15 mouse cellular contexts compared by ENCODE assay signal in genomic region chr1:140489816-140490215, GRCm38 (mm10).
DNase-seq lines count a peak whose midpoint lies in the region; ATAC-seq and TF ChIP-seq lines count a peak whose summit lies in the region.
"Had no signal": no experiment of that assay in that cellular context is flagged by ENCODE, and none has a peak within 500 bp of the region (broad histone marks: within the 10 kb centered on the region; RNA-seq: fewer than 3 reads in every experiment).

No protein-coding gene starts in this region.

- H3K36me3 ChIP-seq in limb, embryonic 13.5 days = no peaks in the 10 kb centered on the region
- no peaks in the 10 kb centered on the region for H3K36me3 ChIP-seq in forebrain, embryonic 16.5 days (ENCODE audit: control insufficient read depth, insufficient read depth)
- H3K36me3 ChIP-seq: neural tube, embryonic 12.5 days had no signal

- peak; percentile 20 to 58 for DNase-seq in layer of hippocampus, adult 2 months (ENCODE audit: low spot score in 2 of 2)
- DNase-seq in layer of hippocampus, adult 9-10 months (ENCODE audit: low spot score) = no peak
- peak; percentile 35 to 81 for DNase-seq in frontal cortex, postnatal 36 days (ENCODE audit: low spot score in 2 of 2)
- DNase-seq in spleen, adult 12 weeks (ENCODE audit: low spot score) = no peak
- DNase-seq: adrenal gland, adult 8-10 months; B cell, adult 2 months; cerebellum, adult 18-20 months; gastrocnemius, postnatal 25 days; kidney, adult 2 months; kidney, postnatal 36 days had no signal

- H3K4me1 ChIP-seq in cortical plate, adult 2 months (ENCODE audit: control insufficient read depth, insufficient read depth, low read length) = peaks cover 2% of the 10 kb centered on the region; the same call in 1 of the 2 replicates
- peaks cover 9% of the 10 kb centered on the region for H3K4me1 ChIP-seq in limb, embryonic 13.5 days
- no peaks in the 10 kb centered on the region for H3K4me1 ChIP-seq in forebrain, embryonic 16.5 days (replicated peaks; ENCODE audit: control insufficient read depth, insufficient read depth, low read length)
- H3K4me1 ChIP-seq: forebrain, embryonic 13.5 days; neural tube, embryonic 12.5 days had no signal

- H3K27me3 ChIP-seq in limb, embryonic 13.5 days = no peaks in the 10 kb centered on the region
- no peaks in the 10 kb centered on the region for H3K27me3 ChIP-seq in forebrain, embryonic 16.5 days (replicated peaks; ENCODE audit: control insufficient read depth, insufficient read depth, low read length)
- H3K27me3 ChIP-seq: forebrain, embryonic 13.5 days; neural tube, embryonic 12.5 days had no signal

- no peak overlapping the region for H3K4me2 ChIP-seq in limb, embryonic 13.5 days (replicated peaks)
- H3K4me2 ChIP-seq in forebrain, embryonic 16.5 days (ENCODE audit: low read length) = no peak overlapping the region
- H3K4me2 ChIP-seq: forebrain, embryonic 13.5 days; neural tube, embryonic 12.5 days had no signal

- no peak overlapping the region for H3K4me3 ChIP-seq in layer of hippocampus, adult 2 months
- no peak overlapping the region for H3K4me3 ChIP-seq in cortical plate, adult 2 months (ENCODE audit: insufficient read depth, low read length)
- no peak overlapping the region for H3K4me3 ChIP-seq in limb, embryonic 13.5 days
- no peak overlapping the region for H3K4me3 ChIP-seq in forebrain, embryonic 16.5 days (replicated peaks; ENCODE audit: low read length)
- H3K4me3 ChIP-seq: forebrain, embryonic 13.5 days; neural tube, embryonic 12.5 days had no signal

- no peaks in the 10 kb centered on the region for H3K9me3 ChIP-seq in limb, embryonic 13.5 days
- no peaks in the 10 kb centered on the region for H3K9me3 ChIP-seq in forebrain, embryonic 16.5 days (ENCODE audit: control insufficient read depth, low read length)
- H3K9me3 ChIP-seq: forebrain, embryonic 13.5 days; neural tube, embryonic 12.5 days had no signal

- WGBS in limb, embryonic 13.5 days = 67% methylated on average over 2 of the region's 2 CpGs
- 69% methylated on average over 2 of the region's 2 CpGs for WGBS in forebrain, embryonic 16.5 days

- no peak for TF ChIP-seq CTCF in layer of hippocampus, adult 2 months (conservative IDR thresholded peaks at IDR 0.05)
- no peak for TF ChIP-seq CTCF in cortical plate, adult 2 months (IDR thresholded peaks at IDR 0.05; ENCODE audit: extremely low read depth, insufficient read depth, low read length)

- no peak for ATAC-seq in limb, embryonic 13.5 days (ENCODE audit: low FRiP score, low read depth)
- ATAC-seq in forebrain, embryonic 16.5 days = no peak
- ATAC-seq: forebrain, embryonic 13.5 days had no signal

- no peak for TF ChIP-seq POLR2A in cortical plate, adult 2 months (IDR thresholded peaks at IDR 0.05; ENCODE audit: extremely low read depth, insufficient read depth, low read length)

- H3K9ac ChIP-seq in limb, embryonic 13.5 days = no peak overlapping the region
- H3K9ac ChIP-seq in forebrain, embryonic 16.5 days (replicated peaks; ENCODE audit: low read depth, low read length) = no peak overlapping the region
- H3K9ac ChIP-seq: forebrain, embryonic 13.5 days; neural tube, embryonic 12.5 days had no signal

- H3K27ac ChIP-seq in layer of hippocampus, adult 2 months = no peak overlapping the region; the same call in 1 of the 2 replicates
- H3K27ac ChIP-seq in cortical plate, adult 2 months (ENCODE audit: insufficient read depth, low read length) = peak overlapping the region; percentile 60
- H3K27ac ChIP-seq in limb, embryonic 13.5 days = peak overlapping the region; percentile 48; the same call in 1 of the 2 replicates
- no peak overlapping the region for H3K27ac ChIP-seq in forebrain, embryonic 16.5 days (ENCODE audit: low read length)
- H3K27ac ChIP-seq: forebrain, embryonic 13.5 days; neural tube, embryonic 12.5 days had no signal

Comparison
In these comparisons a context has a peak if more than half of its experiments do, and no peak if none do; other contexts are left out.
1. DNase-seq: peak in layer of hippocampus, adult 2 months (2 of 2) and frontal cortex, postnatal 36 days (2 of 2); none in layer of hippocampus, adult 9-10 months (single experiment) and spleen, adult 12 weeks (single experiment).
2. H3K27ac ChIP-seq: peak in cortical plate, adult 2 months (single experiment) and limb, embryonic 13.5 days (single experiment); none in layer of hippocampus, adult 2 months (single experiment) and forebrain, embryonic 16.5 days (single experiment).